Mouse (Mus musculus): ENCODE results near the gene Adat3.
A peak's percentile ranks its signal among the peaks of the same experiment; 100 is the strongest.

GRCm38 (mm10) chr10:80561116-80561944 lies 41.4 kb upstream of the Adat3 start, which contains the start of gene Rexo1:
- peak; percentile 92 for TF ChIP-seq CTCF (IDR thresholded peaks at IDR 0.05; ENCODE audit: low read depth)
- peak; percentile 82 for TF ChIP-seq EP300 (IDR thresholded peaks at IDR 0.05; ENCODE audit: low read depth)

Measured in liver, postnatal 0 days (tissue).